Mouse (Mus musculus): Measurements from ENCODE around the gene S100a3. TPM values are rescaled to one million over a fixed set of nuclear protein-coding genes. Genes with fewer than 3 reads are reported as not detected.
A peak's percentile ranks its signal among the peaks of the same experiment; 100 is the strongest.

S100a3 gene
- total and polyA plus RNA-seq, 3 experiments = not detected

GRCm38 (mm10) chr3:90614148-90614530 is 53.8 kb downstream of the S100a3 start (continued):
- TF ChIP-seq ZMIZ1 (IDR thresholded peaks at IDR 0.05; ENCODE audit: low read depth, low read length) (no peak), RCOR1 (conservative IDR thresholded peaks at IDR 0.05; ENCODE audit: low read depth, low read length) (no peak), POLR2AphosphoS2 (IDR thresholded peaks at IDR 0.05; ENCODE audit: low read depth, low read length) (no peak)

- Histone ChIP-seq H3K27ac (ENCODE audit: insufficient read depth, low read depth) (no peak overlapping the region), H3K4me3 (replicated peaks in 1 of 3; ENCODE audit: low read depth in 2 of 3, low read length in 2 of 3, poor library complexity in 1 of 3) (no peak overlapping the region), H3K4me2 (ENCODE audit: insufficient read depth, low read depth, poor library complexity, severe bottlenecking) (no peak overlapping the region)
Measured at GRCm38 (mm10) chr3:90614611-90615251, 54.4 kb downstream of the S100a3 start.

DNA sequence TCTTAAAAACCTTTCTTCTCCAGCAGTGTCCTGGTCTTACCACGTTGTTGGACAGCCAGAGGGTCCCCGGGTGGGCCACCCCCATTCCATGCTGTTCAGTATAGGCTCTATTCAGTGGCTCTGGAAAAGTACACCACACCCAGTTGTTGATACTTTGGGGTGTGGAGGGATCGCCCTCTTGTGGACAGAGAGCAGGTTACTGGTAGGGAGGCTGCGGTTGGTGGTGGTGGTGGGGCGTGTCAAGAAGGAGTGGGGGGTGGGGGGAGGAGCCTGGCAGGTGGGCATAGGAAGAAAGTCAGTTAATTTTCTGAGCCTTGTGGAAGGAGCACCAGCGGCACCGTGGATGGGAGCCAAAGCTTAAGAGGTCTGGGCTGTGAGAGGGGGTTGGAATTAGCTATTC is 55.0 kb downstream of the S100a3 start:
- no peak for TF ChIP-seq USF2 (conservative IDR thresholded peaks at IDR 0.05; ENCODE audit: low read depth, low read length)
- no peak for TF ChIP-seq ETS1 (conservative IDR thresholded peaks at IDR 0.05; ENCODE audit: low read depth, low read length)
- TF ChIP-seq RAD21 (IDR thresholded peaks at IDR 0.05; ENCODE audit: low read depth, low read length) = peak; percentile 77
- 0 out of 2 replicates have a peak, but pooled peaks have one; percentile 40 for TF ChIP-seq MAZ (IDR thresholded peaks at IDR 0.05; ENCODE audit: low read depth, low read length)
- TF ChIP-seq MAX (IDR thresholded peaks at IDR 0.05; ENCODE audit: low read length) = 0 out of 2 replicates have a peak, but pooled peaks have one; percentile 22
- TF ChIP-seq CTCF (conservative IDR thresholded peaks at IDR 0.05 in 1 of 2, IDR thresholded peaks at IDR 0.05 in 1 of 2; ENCODE audit: low read depth in 2 of 2, low read length in 2 of 2) = peak; percentile 30 to 85; a peak in 3 of 4 replicates
- peak; percentile 71 for TF ChIP-seq SMC3 (IDR thresholded peaks at IDR 0.05; ENCODE audit: low read depth, low read length)
- 0 out of 2 replicates have a peak, but pooled peaks have one; percentile 11 for TF ChIP-seq MEF2A (IDR thresholded peaks at IDR 0.05; ENCODE audit: borderline replicate concordance, low read depth, low read length)
- H3K4me3 ChIP-seq (replicated peaks in 1 of 3; ENCODE audit: low read depth in 2 of 3, low read length in 2 of 3, poor library complexity in 1 of 3) = no peak overlapping the region

More at GRCm38 (mm10) chr3:90614611-90615251, 54.4 kb downstream of the S100a3 start:
- Histone ChIP-seq H3K9me3 (replicated peaks; ENCODE audit: low read length) (no peaks in the 10 kb centered on the region), H3K36me3 (replicated peaks in 1 of 2; ENCODE audit: control insufficient read depth in 1 of 2, insufficient read depth in 1 of 2, low read length in 1 of 2) (no peaks in the 10 kb centered on the region), H3K79me2 (replicated peaks; ENCODE audit: control insufficient read depth, extremely low read depth, insufficient read depth, poor library complexity, severe bottlenecking) (no peaks in the 10 kb centered on the region), H3K4me1 (ENCODE audit: control insufficient read depth in 1 of 2, insufficient read depth in 2 of 2) (peaks cover 0 to 26% of the 10 kb centered on the region in 2 experiments; a peak in 2 of 4 replicates), H3K27me3 (replicated peaks) (peaks cover 3% of the 10 kb centered on the region), H3K9ac (ENCODE audit: insufficient read depth, low read depth) (no peak overlapping the region)
- in situ Hi-C loops (cut with MboI; ENCODE audit: low pct_ligation_motif_present, low pct_unique_long_range_greater_than_20kb, low sequenced_read_pairs) = loop anchor here (5.0 kb wide), 1 partner anchor 107 kb away; the partner anchor contains the start of gene Chtop
- dilution Hi-C loops (cut with MboI; ENCODE audit: extremely low pct_ligation_motif_present, extremely low pct_unique_long_range_greater_than_20kb, low sequenced_read_pairs) = no loop called here
- DNase-seq (ENCODE audit: extremely low read depth) = no peak
- TF ChIP-seq IRF4 (IDR thresholded peaks at IDR 0.05; ENCODE audit: low read depth, low read length) (no peak), ETS1 (conservative IDR thresholded peaks at IDR 0.05; ENCODE audit: low read depth, low read length) (no peak), ELF1 (IDR thresholded peaks at IDR 0.05; ENCODE audit: low read depth, low read length) (no peak), CHD1 (IDR thresholded peaks at IDR 0.05; ENCODE audit: low read depth, low read length) (no peak), USF1 (IDR thresholded peaks at IDR 0.05; ENCODE audit: low read depth, low read length) (no peak), HCFC1 (IDR thresholded peaks at IDR 0.05; ENCODE audit: low read depth, low read length) (no peak), MAX (IDR thresholded peaks at IDR 0.05; ENCODE audit: low read length) (no peak), POLR2AphosphoS2 (IDR thresholded peaks at IDR 0.05; ENCODE audit: low read depth, low read length) (no peak), CTCF (conservative IDR thresholded peaks at IDR 0.05 in 1 of 2, IDR thresholded peaks at IDR 0.05 in 1 of 2; ENCODE audit: low read depth in 2 of 2, low read length in 2 of 2) (no peak), NRF1 (IDR thresholded peaks at IDR 0.05; ENCODE audit: low read depth, low read length) (no peak), JUN (IDR thresholded peaks at IDR 0.05; ENCODE audit: insufficient read depth, low read depth, low read length) (no peak), KAT2A (IDR thresholded peaks at IDR 0.05; ENCODE audit: insufficient replicate concordance, low read length) (no peak), TBP (conservative IDR thresholded peaks at IDR 0.05; ENCODE audit: low read depth, low read length) (no peak), RAD21 (IDR thresholded peaks at IDR 0.05; ENCODE audit: low read depth, low read length) (no peak), ZKSCAN1 (IDR thresholded peaks at IDR 0.05; ENCODE audit: borderline replicate concordance, low read depth, low read length) (no peak), EP300 (IDR thresholded peaks at IDR 0.05; ENCODE audit: low read length) (no peak)

More for the DNA sequence above, 55.0 kb downstream of the S100a3 start:
- Histone ChIP-seq H3K27me3 (replicated peaks) (peaks cover 3% of the 10 kb centered on the region), H3K79me2 (replicated peaks; ENCODE audit: control insufficient read depth, extremely low read depth, insufficient read depth, poor library complexity, severe bottlenecking) (no peaks in the 10 kb centered on the region), H3K4me2 (ENCODE audit: insufficient read depth, low read depth, poor library complexity, severe bottlenecking) (0 out of 2 replicates have a peak overlapping the region, but pooled peaks have one; percentile 16), H3K27ac (ENCODE audit: insufficient read depth, low read depth) (no peak overlapping the region), H3K36me3 (replicated peaks in 1 of 2; ENCODE audit: control insufficient read depth in 1 of 2, insufficient read depth in 1 of 2, low read length in 1 of 2) (no peaks in the 10 kb centered on the region), H3K9ac (ENCODE audit: insufficient read depth, low read depth) (no peak overlapping the region), H3K9me3 (replicated peaks; ENCODE audit: low read length) (no peaks in the 10 kb centered on the region), H3K4me1 (ENCODE audit: control insufficient read depth in 1 of 2, insufficient read depth in 2 of 2) (peaks cover 0 to 25% of the 10 kb centered on the region in 2 experiments; a peak in 2 of 4 replicates)
- peak; percentile 75 for DNase-seq (ENCODE audit: extremely low read depth)
- in situ Hi-C loops (cut with MboI; ENCODE audit: low pct_ligation_motif_present, low pct_unique_long_range_greater_than_20kb, low sequenced_read_pairs) = no loop called here
- dilution Hi-C loops (cut with MboI; ENCODE audit: extremely low pct_ligation_motif_present, extremely low pct_unique_long_range_greater_than_20kb, low sequenced_read_pairs) = no loop called here
